Mouse (Mus musculus): ENCODE results near the gene Olfr1487. TPM values are rescaled to one million over a fixed set of nuclear protein-coding genes. Genes with fewer than 3 reads are reported as not detected.
"Not testable (repeated sequence)": the region's sequence is repeated elsewhere in the genome, so short reads cannot be mapped to it uniquely, and the experiment has no call there.

The Olfr1487 gene
- not detected for total RNA-seq (2021)

GRCm38 (mm10) chr19:13617075-13617474, at the start of gene Olfr1487:
Gene Olfr1487 (plus strand): TSS chr19:13617375.
- DNase-seq (ENCODE audit: extremely low spot score in 1 of 2, low spot score in 2 of 2); intact Hi-C loops (cut with DNase I): not testable (repeated sequence)

- intact Hi-C loops (cut with DNase I), result no loop called here
- no peak for DNase-seq (ENCODE audit: extremely low spot score in 1 of 2, low spot score in 2 of 2)
Observed at GRCm38 (mm10) chr19:13583211-13583610, 34.0 kb upstream of the Olfr1487 start, which contains the start of gene Olfr1484. Gene Olfr1484 (plus strand): TSS chr19:13583511.

- DNase-seq (ENCODE audit: extremely low spot score in 1 of 2, low spot score in 2 of 2), result no peak
- intact Hi-C loops (cut with DNase I), result no loop called here
Observed at GRCm38 (mm10) chr19:13631321-13631720, 14.1 kb downstream of the Olfr1487 start, which contains the start of gene Olfr1489. Gene Olfr1489 (plus strand): TSS chr19:13631621.

- intact Hi-C loops (cut with DNase I), result no loop called here
- no peak for DNase-seq (ENCODE audit: extremely low spot score in 1 of 2, low spot score in 2 of 2)
Observed at GRCm38 (mm10) chr19:13650791-13651190, 33.6 kb downstream of the Olfr1487 start, which contains the start of gene Olfr1490. Gene Olfr1490 (plus strand): TSS chr19:13651091.

Small RNA genes within 50 kb of the gene (microRNA-seq; reads per million reads assigned to microRNA genes)
- gene Gm22323 (not detected), gene Gm23931 (not detected)

Other genes starting within 250 kb of the Olfr1487 start
- gene Olfr1469, start 209.5 kb upstream of the Olfr1487 start, total RNA-seq (2021), result not detected
- gene Olfr1471, start 174.0 kb upstream of the Olfr1487 start, total RNA-seq (2021), result not detected
- gene Olfr1472, start 161.3 kb upstream of the Olfr1487 start, total RNA-seq (2021), result not detected
- not detected for gene Olfr1474, start 147.8 kb upstream of the Olfr1487 start, total RNA-seq (2021)
- not detected for gene Olfr1475, start 137.2 kb upstream of the Olfr1487 start, total RNA-seq (2021)
- not detected for gene Olfr1477, start 116.8 kb upstream of the Olfr1487 start, total RNA-seq (2021)
- gene Olfr1480, start 89.5 kb upstream of the Olfr1487 start, total RNA-seq (2021), result not detected
- not detected for gene Olfr1484, start 33.9 kb upstream of the Olfr1487 start, total RNA-seq (2021)
- not detected for gene Olfr1489, start 14.2 kb downstream of the Olfr1487 start, total RNA-seq (2021)
- gene Olfr1490, start 33.7 kb downstream of the Olfr1487 start, total RNA-seq (2021), result not detected
- not detected for gene Olfr1491, start 79.9 kb downstream of the Olfr1487 start, total RNA-seq (2021)
- not detected for gene Olfr1493-ps1, start 105.9 kb downstream of the Olfr1487 start, total RNA-seq (2021)
- not detected for gene Olfr1494, start 122.4 kb downstream of the Olfr1487 start, total RNA-seq (2021)
- gene Olfr1495, start 147.2 kb downstream of the Olfr1487 start, total RNA-seq (2021), result not detected
- gene Olfr1496, start 160.5 kb downstream of the Olfr1487 start, total RNA-seq (2021), result not detected
- gene Olfr1497, start 180.8 kb downstream of the Olfr1487 start, total RNA-seq (2021), result not detected
- gene Olfr1499, start 202.1 kb downstream of the Olfr1487 start, total RNA-seq (2021), result not detected
- gene Olfr1500, start 213.1 kb downstream of the Olfr1487 start, total RNA-seq (2021), result not detected
- gene Olfr1501, start 233.3 kb downstream of the Olfr1487 start, total RNA-seq (2021), result not detected
- not detected for gene Olfr1502, start 244.4 kb downstream of the Olfr1487 start, total RNA-seq (2021)